Mouse (Mus musculus) spleen, adult 18-20 months (tissue): ENCODE measurements around the gene Zcchc4.
A peak's percentile ranks its signal among the peaks of the same experiment; 100 is the strongest.
"Not testable (repeated sequence)": the region's sequence is repeated elsewhere in the genome, so short reads cannot be mapped to it uniquely, and the experiment has no call there.

Experiments used
- DNase-seq, 2 experiments: peaks; one replicate each; pipeline ENCODE4 v3.0.0; 2022; ENCODE audit warnings: mixed read lengths in 2 of 2

The Zcchc4 gene

DNA sequence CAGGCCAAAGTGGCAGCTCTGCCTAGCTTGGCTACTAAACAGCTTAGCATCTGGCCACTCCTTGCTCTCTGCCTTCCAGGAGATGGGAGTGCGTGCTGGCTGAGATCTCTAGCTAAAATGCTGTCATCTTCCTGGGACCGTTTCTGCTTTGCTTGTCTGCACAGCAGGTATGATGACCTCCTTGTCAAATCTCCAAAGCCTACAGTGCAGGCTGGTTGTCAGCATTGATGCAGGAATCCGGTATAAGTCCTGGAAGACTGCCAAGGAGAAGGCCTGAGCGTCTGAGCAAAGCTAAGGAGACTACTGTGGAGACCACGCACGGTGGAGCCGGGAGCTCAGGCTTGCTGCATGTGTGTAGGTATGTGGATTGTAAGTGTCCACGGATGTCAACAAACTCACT is at the start of gene Zcchc4:
Gene Zcchc4, plus strand, starts transcription at position 173 of the 400 bp plus-strand sequence.
- no peak for DNase-seq

DNA sequence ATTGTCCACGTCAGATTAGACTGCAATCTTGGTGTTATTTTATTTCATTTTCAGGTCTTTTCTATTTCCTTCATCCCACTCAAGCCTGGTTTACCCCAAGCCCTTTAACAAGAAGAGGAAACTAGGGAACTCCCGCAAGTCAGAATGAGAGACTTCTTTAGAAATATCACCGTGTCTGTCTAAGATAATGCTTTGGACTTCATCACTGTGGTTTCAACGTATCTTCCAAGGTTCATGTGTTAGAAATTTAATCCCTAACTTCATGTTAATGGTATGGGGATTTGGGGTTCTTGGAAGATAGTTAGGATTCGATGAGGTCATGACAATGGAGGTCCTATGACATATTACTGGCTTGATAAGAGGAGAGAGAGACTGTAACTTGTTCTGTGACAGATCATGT is 47.5 kb upstream of the Zcchc4 start:
- no peak for DNase-seq

DNA sequence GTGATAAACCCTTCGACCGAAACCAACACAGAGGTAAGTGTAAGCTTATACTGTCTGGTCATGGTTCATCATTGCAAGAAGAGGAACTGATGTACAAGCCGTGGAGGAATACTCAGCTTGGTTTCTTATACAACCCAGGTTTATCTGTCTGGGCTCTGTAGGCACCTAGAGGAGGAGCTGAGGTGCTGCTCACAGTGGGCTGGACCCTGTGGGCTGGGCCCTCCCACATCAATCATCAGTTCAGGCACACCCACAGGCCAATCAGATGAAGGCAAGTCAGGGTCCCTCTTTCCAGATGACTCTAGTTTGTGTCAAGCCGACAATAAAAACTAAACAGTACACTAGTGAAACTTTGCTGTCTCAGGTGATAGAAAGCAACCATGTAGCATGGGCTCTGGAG is 42.4 kb upstream of the Zcchc4 start:
- DNase-seq, result no peak

- no peak for DNase-seq
Observed at GRCm38 (mm10) chr5:52736046-52736445, 39.2 kb upstream of the Zcchc4 start.

GRCm38 (mm10) chr5:52741391-52742111 is 33.7 kb upstream of the Zcchc4 start, which contains the start of gene Pi4k2b:
Gene Pi4k2b, plus strand, starts transcription at chr5:52741574.
- DNase-seq, result peak; percentile 72 to 87

DNA sequence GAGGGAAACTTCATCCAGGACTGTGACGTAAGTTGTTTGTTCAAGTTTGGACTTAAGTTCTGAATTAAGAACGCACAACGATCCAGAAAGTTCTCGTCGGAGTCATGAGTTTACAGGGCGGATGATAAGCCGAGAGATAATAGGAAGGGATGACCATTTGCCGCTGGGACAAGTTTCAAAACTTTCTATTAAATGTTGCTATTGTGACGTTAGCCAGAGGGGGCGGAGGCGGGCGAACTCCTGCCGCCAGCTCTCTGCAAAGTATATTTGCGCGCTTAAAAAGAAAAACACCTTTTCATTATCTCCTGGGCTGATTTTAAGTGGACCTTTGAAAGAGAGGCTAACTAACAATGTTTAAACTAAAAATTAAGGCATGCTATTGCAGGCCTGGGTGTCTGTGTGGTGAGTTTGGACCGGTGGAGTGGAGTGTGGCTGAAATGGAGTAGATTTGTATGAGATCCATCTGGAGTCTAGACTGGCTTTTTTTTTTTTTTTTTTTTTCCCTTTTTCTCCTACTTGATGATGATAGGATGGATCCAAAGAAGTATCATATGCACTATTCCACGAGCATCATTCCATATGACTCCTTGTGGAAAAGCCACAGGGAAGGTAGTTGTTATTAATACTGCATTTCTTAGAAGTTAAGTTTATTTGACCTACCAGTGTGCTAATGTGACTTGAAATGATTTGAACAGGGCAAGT is 32.9 kb upstream of the Zcchc4 start:
- DNase-seq, result peak in 1 of 2 experiments; percentile 61

- no peak for DNase-seq
Observed at GRCm38 (mm10) chr5:52743231-52743630, 32.0 kb upstream of the Zcchc4 start.

- no peak for DNase-seq
Observed at GRCm38 (mm10) chr5:52746920-52747319, 28.3 kb upstream of the Zcchc4 start.

GRCm38 (mm10) chr5:52748732-52749131 is 26.5 kb upstream of the Zcchc4 start:
- DNase-seq, result no peak

- DNase-seq, result no peak
Observed at GRCm38 (mm10) chr5:52753146-52753545, 22.1 kb upstream of the Zcchc4 start.

DNA sequence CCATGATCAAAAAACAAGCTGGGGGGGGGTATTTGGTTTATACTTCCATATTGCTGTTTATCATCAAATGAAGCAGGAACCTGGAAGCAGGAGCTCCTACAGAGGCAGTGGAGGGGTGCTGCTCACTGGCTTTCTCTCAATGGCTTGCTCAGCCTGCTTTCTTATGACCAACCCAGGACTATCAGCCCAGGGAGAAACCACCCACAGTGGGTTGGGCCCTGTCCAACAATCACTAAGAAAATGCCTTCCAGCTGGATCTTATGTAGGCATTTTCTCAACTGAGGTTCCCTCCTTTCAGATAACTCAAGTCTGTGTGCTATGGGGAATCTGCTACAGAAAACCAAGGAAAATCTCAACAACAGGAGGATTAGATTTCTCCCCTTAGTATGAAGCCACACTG is 21.0 kb upstream of the Zcchc4 start:
- no peak for DNase-seq

DNA sequence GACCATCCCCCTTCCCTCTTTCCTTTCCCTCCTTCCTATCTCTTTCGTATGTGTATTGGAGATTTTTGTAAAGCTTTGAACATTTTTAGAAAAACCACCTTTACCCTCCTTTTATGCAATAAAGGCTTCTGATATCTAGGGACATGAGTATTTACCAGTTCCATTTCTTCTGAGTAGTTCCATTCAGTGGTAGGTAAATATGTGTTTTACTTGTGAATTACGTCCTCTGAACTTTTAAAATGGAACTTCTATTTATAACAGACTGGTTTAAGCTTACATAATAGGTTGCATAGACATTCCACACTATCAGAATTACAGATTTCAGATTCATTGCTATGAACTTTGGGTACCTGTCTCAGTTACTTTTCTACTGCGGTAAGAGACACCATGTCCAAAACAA is 19.9 kb upstream of the Zcchc4 start:
- no peak for DNase-seq

GRCm38 (mm10) chr5:52755989-52756388 is 19.2 kb upstream of the Zcchc4 start:
- no peak for DNase-seq

GRCm38 (mm10) chr5:52762586-52762985 is 12.6 kb upstream of the Zcchc4 start:
- no peak for DNase-seq

DNA sequence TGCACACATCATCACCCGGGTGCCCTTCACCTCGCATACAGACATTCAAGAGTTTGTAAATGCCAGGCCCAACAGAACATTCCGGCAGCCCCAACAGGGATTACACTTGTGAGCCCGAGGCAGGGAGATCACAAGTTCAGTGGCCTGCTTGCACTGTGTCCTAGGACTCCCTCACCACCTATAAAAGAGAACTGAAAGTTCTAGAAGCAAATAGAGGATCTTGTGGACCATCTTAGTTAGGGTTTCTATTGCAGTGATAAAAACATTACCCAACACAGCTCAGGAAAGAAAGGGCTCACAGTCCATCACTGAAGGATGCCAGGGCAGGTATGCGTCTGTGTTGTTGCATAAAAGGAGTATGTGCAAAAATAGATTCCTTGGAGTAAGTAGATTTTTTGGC is 942 bp upstream of the Zcchc4 start:
- DNase-seq, result no peak

DNA sequence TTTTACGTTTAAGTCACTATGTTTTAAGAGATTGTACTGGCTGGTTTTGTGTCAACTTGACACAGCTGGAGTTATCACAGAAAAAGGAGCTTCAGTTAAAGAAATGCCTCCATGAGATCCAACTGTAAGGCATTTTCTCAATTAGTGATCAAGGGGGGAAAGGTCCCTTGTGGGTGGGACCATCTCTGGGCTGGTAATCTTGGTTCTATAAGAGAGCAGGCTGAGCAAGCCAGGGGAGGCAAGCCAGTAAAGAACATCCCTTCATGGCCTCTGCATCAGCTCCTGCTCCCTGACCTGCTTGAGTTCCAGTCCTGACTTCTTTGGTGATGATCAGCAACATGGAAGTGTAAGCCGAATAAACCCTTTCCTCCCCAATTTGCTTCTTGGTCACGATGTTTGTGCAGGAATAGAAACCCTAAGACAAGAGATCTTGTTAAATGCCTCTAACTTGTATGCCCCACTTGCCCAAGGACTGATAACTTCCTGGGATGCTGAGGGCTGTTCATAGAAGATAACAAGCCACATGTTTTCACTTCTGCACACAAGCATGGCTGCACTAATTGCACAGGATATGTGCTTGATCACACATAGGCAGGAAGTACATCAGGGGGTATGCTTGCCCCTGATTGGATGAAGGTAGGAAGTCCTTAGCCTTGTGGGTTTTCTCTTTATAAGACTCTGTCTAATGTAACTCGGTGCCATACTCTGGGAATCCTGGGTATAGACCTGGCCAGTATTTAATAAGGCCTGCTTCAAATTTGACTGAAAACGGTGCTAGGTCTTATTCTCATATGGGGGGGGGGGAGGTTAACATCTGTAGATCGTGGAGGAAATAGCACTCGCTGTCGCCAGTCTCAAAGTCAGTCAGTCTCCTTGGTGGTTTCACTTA is 1.5 kb downstream of the Zcchc4 start:
- not testable (repeated sequence) for DNase-seq

- DNase-seq, result peak; percentile 70 to 84
Observed at GRCm38 (mm10) chr5:52782523-52783250, 7.5 kb downstream of the Zcchc4 start.

DNA sequence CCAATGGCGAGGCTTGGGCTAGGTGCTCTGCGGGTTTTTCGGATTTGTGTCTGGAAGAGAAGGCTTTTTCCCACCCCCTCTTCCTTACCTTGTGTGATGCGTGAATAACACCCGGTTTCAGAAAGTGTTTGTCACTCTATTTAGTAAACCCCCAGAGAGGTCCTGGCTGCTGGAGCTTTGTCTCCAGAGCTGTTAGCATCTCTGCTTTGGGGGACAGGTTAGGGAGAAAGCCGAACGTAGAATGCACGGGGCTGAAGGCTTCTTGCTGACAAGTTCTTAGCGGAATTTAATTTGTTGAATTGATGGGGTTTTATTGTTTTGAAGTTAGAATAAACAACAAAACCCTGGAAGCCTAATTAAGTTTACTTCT is 8.0 kb downstream of the Zcchc4 start:
- DNase-seq, result no peak

DNA sequence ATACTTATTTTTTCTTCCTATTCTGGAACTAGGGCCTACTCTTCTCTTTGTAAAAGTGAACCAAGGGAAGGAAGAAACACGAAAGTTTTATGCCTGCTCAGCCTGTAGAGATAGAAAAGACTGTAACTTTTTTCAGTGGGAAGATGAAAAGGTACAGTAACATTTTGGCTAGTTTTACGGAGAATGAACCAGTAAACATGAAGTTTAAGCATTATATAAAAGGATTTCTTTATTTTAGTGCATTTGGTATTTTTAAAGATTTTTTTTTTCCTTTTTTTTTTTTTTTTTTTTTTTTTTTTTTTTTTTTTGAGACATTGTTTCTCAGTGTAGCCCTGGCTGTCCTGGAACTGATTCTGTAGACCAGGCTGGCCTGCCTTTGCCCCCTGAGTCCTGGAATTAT is 8.7 kb downstream of the Zcchc4 start:
- no peak for DNase-seq

- no peak for DNase-seq
Observed at GRCm38 (mm10) chr5:52786556-52787322, 11.5 kb downstream of the Zcchc4 start.

GRCm38 (mm10) chr5:52793230-52793629 is 18.0 kb downstream of the Zcchc4 start:
- no peak for DNase-seq

DNA sequence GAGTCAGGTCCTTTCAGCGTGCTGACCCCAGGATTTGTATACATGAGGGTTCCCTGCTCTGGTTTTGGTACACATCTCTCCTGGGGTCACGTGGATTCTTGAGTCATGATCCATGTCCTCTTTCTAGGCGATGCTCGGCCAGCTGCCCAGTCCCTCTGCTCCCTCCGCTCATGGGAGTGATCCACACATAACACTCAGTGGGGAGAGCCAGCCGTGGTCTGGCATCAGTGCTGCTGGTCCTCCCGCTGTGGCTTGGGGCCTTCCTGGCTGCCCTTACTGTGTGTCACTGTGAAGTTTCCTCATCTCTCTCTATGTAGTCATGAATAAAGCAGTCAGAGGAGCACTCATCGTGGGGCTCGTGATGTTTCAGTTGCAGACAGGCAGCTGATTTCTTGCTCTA is 18.9 kb downstream of the Zcchc4 start:
- no peak for DNase-seq
